Mouse (Mus musculus): ENCODE measurements around the gene Dzip1l. TPM values are rescaled to one million over a fixed set of nuclear protein-coding genes. Genes with fewer than 3 reads are reported as not detected.
A peak's percentile ranks its signal among the peaks of the same experiment; 100 is the strongest.
"Not testable (repeated sequence)": the region's sequence is repeated elsewhere in the genome, so short reads cannot be mapped to it uniquely, and the experiment has no call there.

The Dzip1l gene
- 24.0 and 26.5 TPM in 2 replicates for polyA plus RNA-seq (2016; fragmentation: Nextera tagmentation; extraction: Ambion mirVana)

GRCm38 (mm10) chr9:99629281-99630011, at the start of gene Dzip1l:
Gene Dzip1l (plus strand): TSS chr9:99629496.
- DNase-seq (ENCODE audit: low spot score) = peak; percentile 92
- Histone ChIP-seq H3K27ac (peak within 1 kb of the TSS; percentile 95), H3K27me3 (ENCODE audit: insufficient read depth, poor library complexity, severe bottlenecking) (no peaks in the 10 kb centered on the region), H3K36me3 (peaks cover 20% of the 10 kb centered on the region), H3K4me1 (peaks cover 33% of the 10 kb centered on the region), H3K9me3 (no peaks in the 10 kb centered on the region), H3K4me3 (peak within 1 kb of the TSS; percentile 78)
- under 1% methylated on average over 44 of the region's 44 CpGs for WGBS

DNA sequence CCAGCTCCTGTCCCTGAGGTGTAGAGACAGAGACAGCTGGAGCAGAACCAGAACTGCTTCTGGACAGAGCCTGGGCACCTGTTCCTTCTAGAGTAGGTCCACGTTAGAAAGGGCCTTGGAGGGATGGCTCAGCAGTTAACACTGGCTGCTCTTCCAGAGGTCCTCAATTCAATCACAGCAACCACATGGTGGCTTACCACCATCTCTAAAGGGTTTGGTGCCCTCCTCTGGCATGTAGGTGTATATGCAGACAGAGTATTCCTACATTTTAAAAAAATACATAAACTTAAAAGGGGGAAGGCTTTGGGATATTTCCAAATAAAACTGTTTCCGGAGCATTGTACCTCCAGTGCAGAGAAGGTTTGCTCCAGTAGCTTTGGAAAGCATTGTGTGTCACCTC, 48.6 kb upstream of the Dzip1l start:
- H3K9me3 ChIP-seq = no peaks in the 10 kb centered on the region
- H3K4me3 ChIP-seq = no peak overlapping the region
- H3K27me3 ChIP-seq (ENCODE audit: insufficient read depth, poor library complexity, severe bottlenecking) = no peaks in the 10 kb centered on the region
- H3K4me1 ChIP-seq = peaks cover 3% of the 10 kb centered on the region; the same call in 1 of the 2 replicates
- DNase-seq (ENCODE audit: low spot score) = no peak
- H3K36me3 ChIP-seq = peaks cover 53% of the 10 kb centered on the region
- no peak overlapping the region for H3K27ac ChIP-seq
- 53% methylated on average over 2 of the region's 2 CpGs for WGBS

- no peak overlapping the region for H3K27ac ChIP-seq
- H3K9me3 ChIP-seq = no peaks in the 10 kb centered on the region
- DNase-seq (ENCODE audit: low spot score) = peak; percentile 85
- peaks cover 24% of the 10 kb centered on the region for H3K36me3 ChIP-seq
- H3K4me1 ChIP-seq = peaks cover 2% of the 10 kb centered on the region; the same call in 1 of the 2 replicates
- WGBS = 26% methylated on average over 8 of the region's 8 CpGs
- H3K4me3 ChIP-seq = no peak overlapping the region
- no peaks in the 10 kb centered on the region for H3K27me3 ChIP-seq (ENCODE audit: insufficient read depth, poor library complexity, severe bottlenecking)
Observed at GRCm38 (mm10) chr9:99587505-99588202, 41.6 kb upstream of the Dzip1l start.

GRCm38 (mm10) chr9:99591144-99591543, 38.2 kb upstream of the Dzip1l start:
- WGBS = 68% methylated on average over 8 of the region's 8 CpGs
- H3K9me3 ChIP-seq = no peaks in the 10 kb centered on the region
- H3K4me3 ChIP-seq = no peak overlapping the region
- H3K27ac ChIP-seq = no peak overlapping the region
- H3K4me1 ChIP-seq = peaks cover 2% of the 10 kb centered on the region; the same call in 1 of the 2 replicates
- H3K36me3 ChIP-seq = no peaks in the 10 kb centered on the region
- H3K27me3 ChIP-seq (ENCODE audit: insufficient read depth, poor library complexity, severe bottlenecking) = no peaks in the 10 kb centered on the region
- DNase-seq (ENCODE audit: low spot score) = no peak

- not testable (repeated sequence) for H3K27me3 ChIP-seq (ENCODE audit: insufficient read depth, poor library complexity, severe bottlenecking); H3K36me3 ChIP-seq; H3K27ac ChIP-seq; H3K9me3 ChIP-seq; H3K4me3 ChIP-seq; DNase-seq (ENCODE audit: low spot score); H3K4me1 ChIP-seq
- WGBS = 90% methylated on average over 6 of the region's 6 CpGs
Observed at GRCm38 (mm10) chr9:99599127-99599526, 30.2 kb upstream of the Dzip1l start.

DNA sequence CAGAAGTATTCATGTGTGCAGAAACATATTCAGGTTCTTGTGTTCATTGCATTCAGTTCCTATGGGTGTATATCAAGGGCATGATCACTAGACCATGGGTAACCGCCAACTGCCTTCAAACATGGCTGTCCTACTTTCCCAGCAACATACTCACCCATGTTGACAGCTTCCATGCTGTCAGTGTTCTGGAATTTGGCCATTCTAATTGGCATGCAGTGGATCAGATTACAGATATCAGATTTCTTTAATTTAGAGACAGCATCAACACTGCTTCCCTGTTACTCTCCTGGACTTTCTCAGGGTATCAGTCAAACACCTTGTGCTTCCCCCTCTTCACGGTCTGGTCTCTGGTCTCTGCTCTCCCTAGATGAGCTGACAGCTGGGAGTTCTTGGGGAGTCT, 25.7 kb upstream of the Dzip1l start:
- Histone ChIP-seq H3K36me3 (no peaks in the 10 kb centered on the region), H3K27ac (no peak overlapping the region), H3K9me3 (no peaks in the 10 kb centered on the region), H3K4me1 (no peaks in the 10 kb centered on the region), H3K27me3 (ENCODE audit: insufficient read depth, poor library complexity, severe bottlenecking) (no peaks in the 10 kb centered on the region), H3K4me3 (no peak overlapping the region)
- 76% methylated on average over 2 of the region's 2 CpGs for WGBS
- no peak for DNase-seq (ENCODE audit: low spot score)

DNA sequence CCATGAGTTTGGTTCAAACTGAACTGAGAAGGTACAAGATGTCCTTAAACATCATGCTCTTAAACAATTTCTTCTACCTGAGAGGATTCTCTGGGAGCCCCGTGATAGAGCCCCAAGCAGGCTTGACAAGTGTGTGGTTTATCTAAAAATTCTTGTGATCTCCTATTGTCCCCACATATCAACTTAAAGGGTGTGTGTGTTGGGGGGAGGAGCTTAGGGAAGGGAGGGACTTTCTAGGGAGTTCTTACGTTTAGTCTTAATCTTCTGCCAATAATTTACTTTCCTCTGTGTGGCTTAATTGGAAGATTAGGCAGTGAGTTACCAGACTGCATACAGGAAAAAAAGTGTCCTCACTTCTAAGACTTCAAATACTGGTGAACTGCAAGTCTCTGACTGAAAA, 17.1 kb upstream of the Dzip1l start, which contains the start of gene A4gnt:
Gene A4gnt, plus strand, starts transcription at position 301 of the 400 bp plus-strand sequence.
- no peaks in the 10 kb centered on the region for H3K27me3 ChIP-seq (ENCODE audit: insufficient read depth, poor library complexity, severe bottlenecking)
- WGBS = 51% methylated on average over 2 of the region's 2 CpGs
- no peak within 1 kb of the TSS for H3K4me3 ChIP-seq
- no peaks in the 10 kb centered on the region for H3K36me3 ChIP-seq
- H3K4me1 ChIP-seq = 0 out of 2 replicates have a peak, but pooled peaks cover 3% of the 10 kb centered on the region
- no peaks in the 10 kb centered on the region for H3K9me3 ChIP-seq
- peak; percentile 38 for DNase-seq (ENCODE audit: low spot score)
- no peak within 1 kb of the TSS for H3K27ac ChIP-seq

GRCm38 (mm10) chr9:99619688-99620087, 9.6 kb upstream of the Dzip1l start:
- H3K27me3 ChIP-seq (ENCODE audit: insufficient read depth, poor library complexity, severe bottlenecking) = no peaks in the 10 kb centered on the region
- H3K9me3 ChIP-seq = no peaks in the 10 kb centered on the region
- no peaks in the 10 kb centered on the region for H3K4me1 ChIP-seq
- no peaks in the 10 kb centered on the region for H3K36me3 ChIP-seq
- 92% methylated on average over 8 of the region's 8 CpGs for WGBS
- no peak overlapping the region for H3K4me3 ChIP-seq
- H3K27ac ChIP-seq = no peak overlapping the region
- peak; percentile 36 for DNase-seq (ENCODE audit: low spot score)

DNA sequence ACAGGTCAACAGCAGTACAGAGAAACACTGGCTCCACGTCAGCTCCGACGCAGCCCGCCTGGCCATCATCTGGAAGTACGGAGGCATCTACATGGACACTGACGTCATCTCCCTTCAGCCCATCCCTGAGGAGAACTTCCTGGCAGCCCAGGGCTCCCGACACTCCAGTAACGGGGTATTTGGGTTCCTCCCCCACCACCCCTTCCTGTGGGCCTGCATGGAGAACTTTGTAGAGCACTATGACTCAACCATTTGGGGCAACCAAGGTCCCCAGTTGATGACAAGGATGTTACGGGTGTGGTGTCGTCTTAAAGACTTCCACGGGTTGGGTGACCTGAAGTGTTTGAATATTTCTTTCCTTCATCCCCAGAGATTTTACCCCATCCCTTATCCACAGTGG, 9.1 kb upstream of the Dzip1l start:
- Histone ChIP-seq H3K36me3 (no peaks in the 10 kb centered on the region), H3K9me3 (no peaks in the 10 kb centered on the region), H3K4me1 (no peaks in the 10 kb centered on the region), H3K4me3 (no peak overlapping the region), H3K27ac (no peak overlapping the region), H3K27me3 (ENCODE audit: insufficient read depth, poor library complexity, severe bottlenecking) (no peaks in the 10 kb centered on the region)
- 84% methylated on average over 11 of the region's 11 CpGs for WGBS
- peak; percentile 69 for DNase-seq (ENCODE audit: low spot score)

DNA sequence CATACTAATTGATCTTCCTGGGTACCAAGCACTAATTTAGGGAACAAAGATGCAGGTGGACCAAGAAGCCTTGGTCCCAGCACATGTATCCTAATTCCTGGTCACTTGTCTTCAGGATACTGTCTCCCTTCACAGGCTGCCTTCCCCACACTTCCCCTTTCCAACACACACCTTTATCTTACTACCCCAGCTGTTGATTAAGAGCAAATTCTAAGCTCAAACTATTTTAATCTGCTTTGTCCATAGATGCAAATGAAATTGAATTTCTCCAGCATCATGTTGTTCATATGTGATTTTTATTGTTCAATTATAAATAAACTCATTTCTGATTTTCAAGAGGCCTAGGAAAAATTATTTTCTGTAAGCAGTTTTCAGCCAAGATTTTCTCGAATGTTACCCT, 7.3 kb upstream of the Dzip1l start:
- 74% methylated on average over 1 of the region's 1 CpGs for WGBS
- H3K36me3 ChIP-seq = no peaks in the 10 kb centered on the region
- H3K27ac ChIP-seq = no peak overlapping the region
- no peaks in the 10 kb centered on the region for H3K4me1 ChIP-seq
- no peak overlapping the region for H3K4me3 ChIP-seq
- DNase-seq (ENCODE audit: low spot score) = peak; percentile 10
- H3K9me3 ChIP-seq = no peaks in the 10 kb centered on the region
- H3K27me3 ChIP-seq (ENCODE audit: insufficient read depth, poor library complexity, severe bottlenecking) = no peaks in the 10 kb centered on the region

DNA sequence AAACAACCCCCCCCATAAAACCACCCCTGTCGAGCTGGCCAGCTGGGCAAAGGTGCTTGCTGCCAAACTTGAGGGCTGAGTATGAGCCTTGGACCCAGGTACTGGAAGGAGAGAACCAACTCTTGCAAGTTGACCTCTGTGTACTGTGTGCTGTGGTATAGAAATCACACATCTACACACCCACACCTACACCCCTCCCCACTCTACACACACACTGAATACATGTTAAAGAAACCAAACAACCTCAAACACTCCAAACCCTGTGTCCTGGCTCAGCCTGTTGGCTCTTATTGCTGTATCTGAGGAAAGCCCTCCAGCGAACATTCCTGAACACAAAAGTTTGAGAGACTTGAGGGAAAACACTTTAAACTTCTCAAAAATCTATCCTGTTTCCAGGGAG, 6.3 kb upstream of the Dzip1l start:
- H3K4me1 ChIP-seq = no peaks in the 10 kb centered on the region
- no peaks in the 10 kb centered on the region for H3K9me3 ChIP-seq
- H3K36me3 ChIP-seq = no peaks in the 10 kb centered on the region
- DNase-seq (ENCODE audit: low spot score) = peak; percentile 30
- H3K27me3 ChIP-seq (ENCODE audit: insufficient read depth, poor library complexity, severe bottlenecking) = no peaks in the 10 kb centered on the region
- no peak overlapping the region for H3K27ac ChIP-seq
- no peak overlapping the region for H3K4me3 ChIP-seq
- WGBS = 59% methylated on average over 2 of the region's 2 CpGs

- Histone ChIP-seq H3K27me3 (ENCODE audit: insufficient read depth, poor library complexity, severe bottlenecking) (no peaks in the 10 kb centered on the region), H3K36me3 (no peaks in the 10 kb centered on the region), H3K4me3 (no peak overlapping the region), H3K9me3 (no peaks in the 10 kb centered on the region), H3K27ac (no peak overlapping the region), H3K4me1 (peaks cover 7% of the 10 kb centered on the region)
- peak; percentile 33 for DNase-seq (ENCODE audit: low spot score)
- 77% methylated on average over 6 of the region's 6 CpGs for WGBS
Observed at GRCm38 (mm10) chr9:99624117-99624516, 5.2 kb upstream of the Dzip1l start.

DNA sequence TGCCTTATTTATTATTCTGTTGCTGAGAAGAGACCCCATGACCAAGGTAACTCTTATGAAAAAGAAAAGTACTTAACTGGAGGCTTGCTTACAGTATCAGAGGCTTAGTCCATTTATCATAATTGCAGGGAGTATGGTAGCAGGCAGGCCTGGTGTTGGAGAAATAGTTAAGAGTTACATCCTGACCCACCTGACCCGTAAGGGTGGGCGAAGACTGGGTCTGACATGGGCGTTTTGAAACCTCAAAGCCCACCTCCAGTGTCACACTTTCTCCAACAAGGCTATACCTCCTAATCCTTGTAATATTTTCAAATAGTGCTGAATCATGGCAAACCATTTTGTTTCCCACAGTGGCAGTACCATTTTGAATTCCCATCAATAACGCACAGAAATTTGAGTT, 715 bp upstream of the Dzip1l start:
- Histone ChIP-seq H3K9me3 (no peaks in the 10 kb centered on the region), H3K27me3 (ENCODE audit: insufficient read depth, poor library complexity, severe bottlenecking) (no peaks in the 10 kb centered on the region), H3K27ac (peak overlapping the region; percentile 95), H3K36me3 (peaks cover 11% of the 10 kb centered on the region), H3K4me1 (peaks cover 30% of the 10 kb centered on the region), H3K4me3 (peak overlapping the region; percentile 78)
- no peak for DNase-seq (ENCODE audit: low spot score)
- WGBS = 60% methylated on average over 4 of the region's 4 CpGs
